8 mouse cellular contexts compared by ENCODE assay signal in the genomic region with DNA sequence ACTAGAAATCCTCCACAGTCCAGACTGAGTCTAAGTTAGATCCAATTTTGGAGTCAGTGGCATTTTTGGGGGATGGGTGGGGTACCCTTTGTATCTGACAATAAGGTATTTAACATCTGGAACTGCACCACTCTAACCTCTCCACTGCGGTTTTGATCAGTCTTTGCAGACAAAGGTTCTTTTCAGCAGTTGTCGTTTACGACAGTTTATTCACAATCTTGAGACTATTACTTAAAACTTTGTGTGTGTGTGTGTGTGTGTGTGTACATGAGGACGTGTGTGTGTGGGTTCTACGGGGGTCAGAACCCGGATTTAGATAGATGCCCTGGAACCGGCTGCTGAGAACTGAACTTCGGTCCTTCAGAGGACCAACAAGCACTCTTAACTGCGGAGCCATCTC. TPM values are rescaled to one million over a fixed set of nuclear protein-coding genes. Genes with fewer than 3 reads are reported as not detected.
A peak's percentile ranks its signal among the peaks of the same experiment; 100 is the strongest.
DNase-seq lines count a peak whose midpoint lies in the region; ATAC-seq and TF ChIP-seq lines count a peak whose summit lies in the region.

No protein-coding gene starts in this region.

- no peaks in the 10 kb centered on the region for H3K9me3 ChIP-seq in forebrain, embryonic 12.5 days
- H3K9me3 ChIP-seq in intestine, postnatal 0 days (ENCODE audit: control insufficient read depth), result no peaks in the 10 kb centered on the region
- no peaks in the 10 kb centered on the region for H3K9me3 ChIP-seq in megakaryocyte, embryonic 14.5 days

- intact Hi-C loops in left cerebral cortex, adult 2 months (cut with DNase I), result loop anchor here (1.0 to 5.0 kb wide), 4 partner anchors 44 to 85 kb away; no protein-coding TSS in a partner anchor

- no peaks in the 10 kb centered on the region for H3K36me3 ChIP-seq in forebrain, embryonic 12.5 days (replicated peaks)
- H3K36me3 ChIP-seq in intestine, postnatal 0 days (ENCODE audit: control insufficient read depth, insufficient read depth), result no peaks in the 10 kb centered on the region
- H3K36me3 ChIP-seq in megakaryocyte, embryonic 14.5 days (replicated peaks; ENCODE audit: low read length), result peaks cover 2% of the 10 kb centered on the region

- 0 out of 2 replicates have a peak, but pooled peaks have one; percentile 7 for ATAC-seq in forebrain, embryonic 12.5 days (ENCODE audit: low FRiP score)
- ATAC-seq in intestine, postnatal 0 days, result 0 out of 2 replicates have a peak, but pooled peaks have one; percentile 0

- H3K27ac ChIP-seq in left cerebral cortex, adult 2 months, result peak overlapping the region; percentile 97
- H3K27ac ChIP-seq in forebrain, embryonic 12.5 days, result peak overlapping the region; percentile 84
- peak overlapping the region; percentile 99 for H3K27ac ChIP-seq in intestine, postnatal 0 days (ENCODE audit: low read depth, low read length)

- peak overlapping the region; percentile 93 for H3K4me3 ChIP-seq in left cerebral cortex, adult 2 months
- peak overlapping the region; percentile 98 for H3K4me3 ChIP-seq in forebrain, embryonic 12.5 days (replicated peaks)
- H3K4me3 ChIP-seq in intestine, postnatal 0 days (ENCODE audit: low read depth, low read length), result peak overlapping the region; percentile 98
- peak overlapping the region; percentile 94 for H3K4me3 ChIP-seq in megakaryocyte, embryonic 14.5 days (replicated peaks)

- no peaks in the 10 kb centered on the region for H3K27me3 ChIP-seq in forebrain, embryonic 12.5 days
- no peaks in the 10 kb centered on the region for H3K27me3 ChIP-seq in intestine, postnatal 0 days (replicated peaks; ENCODE audit: control insufficient read depth, insufficient read depth, low read length)
- H3K27me3 ChIP-seq in megakaryocyte, embryonic 14.5 days (replicated peaks), result no peaks in the 10 kb centered on the region

- WGBS in forebrain, embryonic 12.5 days, result 15% methylated on average over 9 of the region's 9 CpGs
- WGBS in intestine, postnatal 0 days, result 11% methylated on average over 9 of the region's 9 CpGs

- H3K4me2 ChIP-seq in forebrain, embryonic 12.5 days, result peak overlapping the region; percentile 63
- H3K4me2 ChIP-seq in intestine, postnatal 0 days (replicated peaks; ENCODE audit: low read depth), result peak overlapping the region; percentile 64

- TF ChIP-seq CTCF in left cerebral cortex, adult 2 months (IDR thresholded peaks at IDR 0.05), result no peak
- TF ChIP-seq CTCF in intestine, postnatal 0 days (IDR thresholded peaks at IDR 0.05; ENCODE audit: low read depth), result no peak

- H3K9ac ChIP-seq in forebrain, embryonic 12.5 days, result peak overlapping the region; percentile 73
- peak overlapping the region; percentile 97 for H3K9ac ChIP-seq in intestine, postnatal 0 days (ENCODE audit: low read depth, low read length)

- DNase-seq in left cerebral cortex, adult 2 months (ENCODE audit: extremely low spot score in 1 of 2, low spot score in 2 of 2), result no peak
- DNase-seq in left cerebral cortex, adult 11 months (ENCODE audit: low spot score), result no peak
- DNase-seq in NIH3T3 (ENCODE audit: low read depth), result peak; percentile 71
- DNase-seq in thymus, postnatal 14 days, result peak; percentile 33
- DNase-seq in layer of hippocampus, postnatal 36 days, result no peak

- H3K4me1 ChIP-seq in forebrain, embryonic 12.5 days, result peaks cover 10% of the 10 kb centered on the region
- no peaks in the 10 kb centered on the region for H3K4me1 ChIP-seq in intestine, postnatal 0 days (replicated peaks; ENCODE audit: control insufficient read depth, insufficient read depth, low read length)
- H3K4me1 ChIP-seq in megakaryocyte, embryonic 14.5 days, result peaks cover 23% of the 10 kb centered on the region

RNA-seq across cellular contexts. Expression of gene Ranbp2, which starts 0.9 kb away (rescaled TPM):
- 10 to 100 TPM; 92.3 to 96.3 TPM for total RNA-seq in left cerebral cortex, adult 2 months (2021)
- polyA plus RNA-seq in forebrain, embryonic 12.5 days (2016; fragmentation: Nextera tagmentation; extraction: Ambion mirVana), result 33.5 and 33.6 TPM in 2 replicates
- polyA plus RNA-seq in intestine, postnatal 0 days (2015; fragmentation: Nextera tagmentation; extraction: Ambion mirVana), result 8.0 and 9.0 TPM in 2 replicates
- 0.51 TPM in 1 of 2 replicates, not detected in the other for polyA plus RNA-seq in megakaryocyte, embryonic 14.5 days (2012; ENCODE audit: insufficient read depth, low replicate concordance)
- 10 to 100 TPM; 79.7 to 81.9 TPM for total RNA-seq in layer of hippocampus, postnatal 36 days (2021)

RNA-seq across cellular contexts. Expression of gene Ccdc138, which starts 51.9 kb away (rescaled TPM):
- total RNA-seq in left cerebral cortex, adult 2 months (2021), result 1 to 10 TPM; 4.4 to 5.5 TPM
- 16.1 and 17.0 TPM in 2 replicates for polyA plus RNA-seq in forebrain, embryonic 12.5 days (2016; fragmentation: Nextera tagmentation; extraction: Ambion mirVana)
- 2.5 and 2.6 TPM in 2 replicates for polyA plus RNA-seq in intestine, postnatal 0 days (2015; fragmentation: Nextera tagmentation; extraction: Ambion mirVana)
- polyA plus RNA-seq in megakaryocyte, embryonic 14.5 days (2012; ENCODE audit: insufficient read depth, low replicate concordance), result 0.65 TPM in 1 of 2 replicates, not detected in the other
- 1 to 10 TPM; 4.3 to 4.4 TPM for total RNA-seq in layer of hippocampus, postnatal 36 days (2021)

Comparison
In these comparisons a context has a peak if more than half of its experiments do, and no peak if none do; other contexts are left out.
1. DNase-seq: peak in NIH3T3 (single experiment) and thymus, postnatal 14 days (single experiment); none in left cerebral cortex, adult 2 months (0 of 2), left cerebral cortex, adult 11 months (single experiment) and layer of hippocampus, postnatal 36 days (0 of 2).
2. Peak in every context shown above with its lines, with median percentiles within 50 percentile points of each other: H3K27ac ChIP-seq and H3K4me3 ChIP-seq.